Mouse (Mus musculus): ENCODE measurements around the gene Cisd1. TPM values are rescaled to one million over a fixed set of nuclear protein-coding genes. Genes with fewer than 3 reads are reported as not detected.

Cisd1 gene
- polyA plus RNA-seq, 1 experiment from 2014 or later = 86.3 TPM

- Histone ChIP-seq H3K36me3 (ENCODE audit: insufficient read depth, low read length) (0 out of 2 replicates have a peak, but pooled peaks cover 13% of the 10 kb centered on the region), H3K4me1 (ENCODE audit: insufficient read depth, low read depth, low read length) (no peaks in the 10 kb centered on the region), H3K27ac (ENCODE audit: low read length) (no peak overlapping the region), H3K9ac (replicated peaks; ENCODE audit: low read depth) (no peak overlapping the region), H3K4me2 (replicated peaks; ENCODE audit: low read depth, low read length) (no peak overlapping the region), H3K4me3 (ENCODE audit: low read depth, low read length) (no peak overlapping the region), H3K9me3 (ENCODE audit: low read length) (no peaks in the 10 kb centered on the region), H3K27me3 (replicated peaks; ENCODE audit: insufficient read depth, low read length) (no peaks in the 10 kb centered on the region)
- 62% methylated on average over 7 of the region's 7 CpGs for WGBS
- ATAC-seq = no peak
- no peak for DNase-seq (ENCODE audit: low spot score)
- TF ChIP-seq EP300 (IDR thresholded peaks at IDR 0.05) (no peak), CTCF (IDR thresholded peaks at IDR 0.05) (no peak)
Observed at GRCm38 (mm10) chr10:71326123-71326522, 18.6 kb downstream of the Cisd1 start.

- TF ChIP-seq CTCF (IDR thresholded peaks at IDR 0.05) (no peak), EP300 (IDR thresholded peaks at IDR 0.05) (no peak)
- Histone ChIP-seq H3K9me3 (ENCODE audit: low read length) (no peaks in the 10 kb centered on the region), H3K4me3 (ENCODE audit: low read depth, low read length) (no peak overlapping the region), H3K4me2 (replicated peaks; ENCODE audit: low read depth, low read length) (no peak overlapping the region), H3K27ac (ENCODE audit: low read length) (no peak overlapping the region), H3K27me3 (replicated peaks; ENCODE audit: insufficient read depth, low read length) (no peaks in the 10 kb centered on the region), H3K4me1 (ENCODE audit: insufficient read depth, low read depth, low read length) (no peaks in the 10 kb centered on the region), H3K9ac (replicated peaks; ENCODE audit: low read depth) (no peak overlapping the region), H3K36me3 (ENCODE audit: insufficient read depth, low read length) (no peaks in the 10 kb centered on the region)
- WGBS = 75% methylated on average over 8 of the region's 8 CpGs
- DNase-seq (ENCODE audit: low spot score) (no peak), ATAC-seq (no peak)
Observed at GRCm38 (mm10) chr10:71323669-71324068, 21.1 kb downstream of the Cisd1 start.

GRCm38 (mm10) chr10:71316497-71316896 lies 28.3 kb downstream of the Cisd1 start:
- Histone ChIP-seq H3K9me3 (ENCODE audit: low read length) (no peaks in the 10 kb centered on the region), H3K4me2 (replicated peaks; ENCODE audit: low read depth, low read length) (no peak overlapping the region), H3K4me3 (ENCODE audit: low read depth, low read length) (no peak overlapping the region), H3K9ac (replicated peaks; ENCODE audit: low read depth) (no peak overlapping the region), H3K27me3 (replicated peaks; ENCODE audit: insufficient read depth, low read length) (no peaks in the 10 kb centered on the region), H3K4me1 (ENCODE audit: insufficient read depth, low read depth, low read length) (no peaks in the 10 kb centered on the region), H3K27ac (ENCODE audit: low read length) (no peak overlapping the region), H3K36me3 (ENCODE audit: insufficient read depth, low read length) (no peaks in the 10 kb centered on the region)
- DNase-seq (ENCODE audit: low spot score) (no peak), ATAC-seq (no peak)
- 57% methylated on average over 7 of the region's 7 CpGs for WGBS
- no peak for TF ChIP-seq EP300 (IDR thresholded peaks at IDR 0.05)
- TF ChIP-seq CTCF (IDR thresholded peaks at IDR 0.05) = no peak

GRCm38 (mm10) chr10:71316056-71316455 lies 28.7 kb downstream of the Cisd1 start:
- H3K4me2 ChIP-seq (replicated peaks; ENCODE audit: low read depth, low read length) = no peak overlapping the region
- H3K27me3 ChIP-seq (replicated peaks; ENCODE audit: insufficient read depth, low read length) = no peaks in the 10 kb centered on the region
- H3K36me3 ChIP-seq (ENCODE audit: insufficient read depth, low read length) = no peaks in the 10 kb centered on the region
- no peak for DNase-seq (ENCODE audit: low spot score)
- H3K9me3 ChIP-seq (ENCODE audit: low read length) = no peaks in the 10 kb centered on the region
- H3K4me3 ChIP-seq (ENCODE audit: low read depth, low read length) = no peak overlapping the region
- WGBS = 73% methylated on average over 11 of the region's 11 CpGs
- no peak overlapping the region for H3K9ac ChIP-seq (replicated peaks; ENCODE audit: low read depth)
- no peak for TF ChIP-seq EP300 (IDR thresholded peaks at IDR 0.05)
- TF ChIP-seq CTCF (IDR thresholded peaks at IDR 0.05) = no peak
- no peaks in the 10 kb centered on the region for H3K4me1 ChIP-seq (ENCODE audit: insufficient read depth, low read depth, low read length)
- H3K27ac ChIP-seq (ENCODE audit: low read length) = no peak overlapping the region
- ATAC-seq = no peak

- Histone ChIP-seq H3K4me2 (replicated peaks; ENCODE audit: low read depth, low read length) (no peak overlapping the region), H3K27ac (ENCODE audit: low read length) (no peak overlapping the region), H3K4me1 (ENCODE audit: insufficient read depth, low read depth, low read length) (no peaks in the 10 kb centered on the region), H3K27me3 (replicated peaks; ENCODE audit: insufficient read depth, low read length) (no peaks in the 10 kb centered on the region), H3K9ac (replicated peaks; ENCODE audit: low read depth) (no peak overlapping the region), H3K9me3 (ENCODE audit: low read length) (no peaks in the 10 kb centered on the region), H3K36me3 (ENCODE audit: insufficient read depth, low read length) (no peaks in the 10 kb centered on the region), H3K4me3 (ENCODE audit: low read depth, low read length) (no peak overlapping the region)
- no peak for ATAC-seq
- no peak for DNase-seq (ENCODE audit: low spot score)
- WGBS = 49% methylated on average over 3 of the region's 3 CpGs
- no peak for TF ChIP-seq CTCF (IDR thresholded peaks at IDR 0.05)
- no peak for TF ChIP-seq EP300 (IDR thresholded peaks at IDR 0.05)
Observed at GRCm38 (mm10) chr10:71314596-71314995, 30.2 kb downstream of the Cisd1 start.

GRCm38 (mm10) chr10:71310288-71310687 lies 34.5 kb downstream of the Cisd1 start:
- no peaks in the 10 kb centered on the region for H3K9me3 ChIP-seq (ENCODE audit: low read length)
- no peak overlapping the region for H3K27ac ChIP-seq (ENCODE audit: low read length)
- WGBS = 64% methylated on average over 3 of the region's 3 CpGs
- H3K36me3 ChIP-seq (ENCODE audit: insufficient read depth, low read length) = no peaks in the 10 kb centered on the region
- H3K4me2 ChIP-seq (replicated peaks; ENCODE audit: low read depth, low read length) = no peak overlapping the region
- no peak overlapping the region for H3K4me3 ChIP-seq (ENCODE audit: low read depth, low read length)
- H3K27me3 ChIP-seq (replicated peaks; ENCODE audit: insufficient read depth, low read length) = no peaks in the 10 kb centered on the region
- ATAC-seq (no peak), DNase-seq (ENCODE audit: low spot score) (no peak)
- H3K9ac ChIP-seq (replicated peaks; ENCODE audit: low read depth) = no peak overlapping the region
- no peak for TF ChIP-seq EP300 (IDR thresholded peaks at IDR 0.05)
- TF ChIP-seq CTCF (IDR thresholded peaks at IDR 0.05) = no peak
- H3K4me1 ChIP-seq (ENCODE audit: insufficient read depth, low read depth, low read length) = no peaks in the 10 kb centered on the region

GRCm38 (mm10) chr10:71308199-71308598 lies 36.6 kb downstream of the Cisd1 start:
- Histone ChIP-seq H3K9me3 (ENCODE audit: low read length) (no peaks in the 10 kb centered on the region), H3K4me3 (ENCODE audit: low read depth, low read length) (no peak overlapping the region), H3K4me1 (ENCODE audit: insufficient read depth, low read depth, low read length) (no peaks in the 10 kb centered on the region), H3K27me3 (replicated peaks; ENCODE audit: insufficient read depth, low read length) (no peaks in the 10 kb centered on the region), H3K27ac (ENCODE audit: low read length) (no peak overlapping the region), H3K4me2 (replicated peaks; ENCODE audit: low read depth, low read length) (no peak overlapping the region), H3K36me3 (ENCODE audit: insufficient read depth, low read length) (no peaks in the 10 kb centered on the region), H3K9ac (replicated peaks; ENCODE audit: low read depth) (no peak overlapping the region)
- TF ChIP-seq CTCF (IDR thresholded peaks at IDR 0.05) = no peak
- TF ChIP-seq EP300 (IDR thresholded peaks at IDR 0.05) = no peak
- WGBS = 86% methylated on average over 5 of the region's 5 CpGs
- ATAC-seq (no peak), DNase-seq (ENCODE audit: low spot score) (no peak)
